Mouse (Mus musculus): ENCODE results near the gene Arhgap17. TPM values are rescaled to one million over a fixed set of nuclear protein-coding genes. Genes with fewer than 3 reads are reported as not detected.
A peak's percentile ranks its signal among the peaks of the same experiment; 100 is the strongest.

Gene Arhgap17
- total and polyA plus RNA-seq, 3 experiments: 6.7 to 56.1 (median 7.4) TPM

- in situ Hi-C loops (cut with MboI; ENCODE audit: low pct_ligation_motif_present, low pct_unique_long_range_greater_than_20kb, low sequenced_read_pairs): no loop called here
- no peaks in the 10 kb centered on the region for H3K79me2 ChIP-seq (replicated peaks; ENCODE audit: control insufficient read depth, extremely low read depth, insufficient read depth, poor library complexity, severe bottlenecking)
- dilution Hi-C loops (cut with MboI; ENCODE audit: extremely low pct_ligation_motif_present, extremely low pct_unique_long_range_greater_than_20kb, low sequenced_read_pairs): no loop called here
Observed at GRCm38 (mm10) chr7:123254196-123254970, 115.3 kb downstream of the Arhgap17 start.

GRCm38 (mm10) chr7:123253396-123253795, 116.3 kb downstream of the Arhgap17 start:
- Histone ChIP-seq H3K4me1 (ENCODE audit: control insufficient read depth in 1 of 2, insufficient read depth in 2 of 2) (peaks cover 4 to 25% of the 10 kb centered on the region in 2 experiments), H3K9me3 (replicated peaks; ENCODE audit: low read length) (no peaks in the 10 kb centered on the region), H3K4me2 (ENCODE audit: insufficient read depth, low read depth, poor library complexity, severe bottlenecking) (peak overlapping the region; percentile 95), H3K79me2 (replicated peaks; ENCODE audit: control insufficient read depth, extremely low read depth, insufficient read depth, poor library complexity, severe bottlenecking) (no peaks in the 10 kb centered on the region), H3K9ac (ENCODE audit: insufficient read depth, low read depth) (no peak overlapping the region), H3K4me3 (replicated peaks in 1 of 3; ENCODE audit: low read depth in 2 of 3, low read length in 2 of 3, poor library complexity in 1 of 3) (no peak overlapping the region), H3K27ac (ENCODE audit: insufficient read depth, low read depth) (no peak overlapping the region), H3K36me3 (replicated peaks in 1 of 2; ENCODE audit: control insufficient read depth in 1 of 2, insufficient read depth in 1 of 2, low read length in 1 of 2) (no peaks in the 10 kb centered on the region), H3K27me3 (replicated peaks) (peaks cover 2% of the 10 kb centered on the region)
- in situ Hi-C loops (cut with MboI; ENCODE audit: low pct_ligation_motif_present, low pct_unique_long_range_greater_than_20kb, low sequenced_read_pairs) (no loop called here), dilution Hi-C loops (cut with MboI; ENCODE audit: extremely low pct_ligation_motif_present, extremely low pct_unique_long_range_greater_than_20kb, low sequenced_read_pairs) (no loop called here)
- TF ChIP-seq NRF1 (IDR thresholded peaks at IDR 0.05; ENCODE audit: low read depth, low read length): no peak
- no peak for TF ChIP-seq MYC (IDR thresholded peaks at IDR 0.05; ENCODE audit: low read depth, low read length)
- no peak for TF ChIP-seq HCFC1 (IDR thresholded peaks at IDR 0.05; ENCODE audit: low read depth, low read length)
- no peak for TF ChIP-seq BHLHE40 (IDR thresholded peaks at IDR 0.05; ENCODE audit: low read depth, low read length)
- no peak for TF ChIP-seq PAX5 (IDR thresholded peaks at IDR 0.05; ENCODE audit: low read length)
- no peak for TF ChIP-seq GABPA (IDR thresholded peaks at IDR 0.05; ENCODE audit: insufficient replicate concordance, low read depth, low read length)
- TF ChIP-seq TBP (conservative IDR thresholded peaks at IDR 0.05; ENCODE audit: low read depth, low read length): no peak
- no peak for TF ChIP-seq UBTF (IDR thresholded peaks at IDR 0.05; ENCODE audit: low read depth, low read length)
- no peak for TF ChIP-seq USF1 (IDR thresholded peaks at IDR 0.05; ENCODE audit: low read depth, low read length)
- TF ChIP-seq MAZ (IDR thresholded peaks at IDR 0.05; ENCODE audit: low read depth, low read length): no peak
- no peak for TF ChIP-seq SMC3 (IDR thresholded peaks at IDR 0.05; ENCODE audit: low read depth, low read length)
- no peak for TF ChIP-seq RCOR1 (conservative IDR thresholded peaks at IDR 0.05; ENCODE audit: low read depth, low read length)
- TF ChIP-seq KAT2A (IDR thresholded peaks at IDR 0.05; ENCODE audit: insufficient replicate concordance, low read length): no peak
- no peak for TF ChIP-seq POLR2AphosphoS2 (IDR thresholded peaks at IDR 0.05; ENCODE audit: low read depth, low read length)
- TF ChIP-seq USF2 (conservative IDR thresholded peaks at IDR 0.05; ENCODE audit: low read depth, low read length): no peak
- TF ChIP-seq E2F4 (IDR thresholded peaks at IDR 0.05; ENCODE audit: insufficient replicate concordance, low read depth, low read length): no peak
- no peak for DNase-seq (ENCODE audit: extremely low read depth)

More at GRCm38 (mm10) chr7:123254196-123254970, 115.3 kb downstream of the Arhgap17 start:
- peak; percentile 71 for DNase-seq (ENCODE audit: extremely low read depth)
- H3K27me3 ChIP-seq (replicated peaks): peaks cover 2% of the 10 kb centered on the region
- TF ChIP-seq GABPA (IDR thresholded peaks at IDR 0.05; ENCODE audit: insufficient replicate concordance, low read depth, low read length) (no peak), BHLHE40 (IDR thresholded peaks at IDR 0.05; ENCODE audit: low read depth, low read length) (peak; percentile 40), SIN3A (IDR thresholded peaks at IDR 0.05; ENCODE audit: low read length) (0 out of 2 replicates have a peak, but pooled peaks have one; percentile 33), MXI1 (IDR thresholded peaks at IDR 0.05; ENCODE audit: low read depth, low read length) (no peak), MAZ (IDR thresholded peaks at IDR 0.05; ENCODE audit: low read depth, low read length) (0 out of 2 replicates have a peak, but pooled peaks have one; percentile 22), RCOR1 (conservative IDR thresholded peaks at IDR 0.05; ENCODE audit: low read depth, low read length) (no peak), PAX5 (IDR thresholded peaks at IDR 0.05; ENCODE audit: low read length) (no peak), CTCF (conservative IDR thresholded peaks at IDR 0.05 in 1 of 2, IDR thresholded peaks at IDR 0.05 in 1 of 2; ENCODE audit: low read depth in 2 of 2, low read length in 2 of 2) (no peak), KAT2A (IDR thresholded peaks at IDR 0.05; ENCODE audit: insufficient replicate concordance, low read length) (no peak), HCFC1 (IDR thresholded peaks at IDR 0.05; ENCODE audit: low read depth, low read length) (no peak), USF1 (IDR thresholded peaks at IDR 0.05; ENCODE audit: low read depth, low read length) (no peak), MAX (IDR thresholded peaks at IDR 0.05; ENCODE audit: low read length) (no peak), MEF2A (IDR thresholded peaks at IDR 0.05; ENCODE audit: borderline replicate concordance, low read depth, low read length) (no peak), EP300 (IDR thresholded peaks at IDR 0.05; ENCODE audit: low read length) (peak; percentile 54; the same call in 1 of the 2 replicates)
- H3K4me1 ChIP-seq (ENCODE audit: control insufficient read depth in 1 of 2, insufficient read depth in 2 of 2): peaks cover 4 to 25% of the 10 kb centered on the region in 2 experiments
- peak overlapping the region; percentile 95 for H3K4me2 ChIP-seq (ENCODE audit: insufficient read depth, low read depth, poor library complexity, severe bottlenecking)
- H3K9me3 ChIP-seq (replicated peaks; ENCODE audit: low read length): no peaks in the 10 kb centered on the region
- 0 out of 2 replicates have a peak overlapping the region, but pooled peaks have one; percentile 5 for H3K9ac ChIP-seq (ENCODE audit: insufficient read depth, low read depth)
- H3K4me3 ChIP-seq (replicated peaks in 1 of 3; ENCODE audit: low read depth in 2 of 3, low read length in 2 of 3, poor library complexity in 1 of 3): peak overlapping the region; percentile 2 to 38 (median 7)
- no peaks in the 10 kb centered on the region for H3K36me3 ChIP-seq (replicated peaks in 1 of 2; ENCODE audit: control insufficient read depth in 1 of 2, insufficient read depth in 1 of 2, low read length in 1 of 2)
- no peak overlapping the region for H3K27ac ChIP-seq (ENCODE audit: insufficient read depth, low read depth)

Measured in CH12.LX (cell line).